Mouse (Mus musculus): ENCODE measurements around the gene Cacng4. TPM values are rescaled to one million over a fixed set of nuclear protein-coding genes. Genes with fewer than 3 reads are reported as not detected.

The Cacng4 gene
- polyA plus RNA-seq, 1 experiment from 2014 or later, result 0.99 TPM

GRCm38 (mm10) chr11:107720264-107721021 lies 73.9 kb downstream of the Cacng4 start:
- Histone ChIP-seq H3K4me1 (ENCODE audit: control insufficient read depth, insufficient read depth, low read length) (no peaks in the 10 kb centered on the region), H3K9me3 (replicated peaks; ENCODE audit: control insufficient read depth, low read length) (no peaks in the 10 kb centered on the region; the same call in 1 of the 2 replicates), H3K36me3 (ENCODE audit: control insufficient read depth, insufficient read depth, low read length) (no peaks in the 10 kb centered on the region), H3K27me3 (ENCODE audit: control insufficient read depth, insufficient read depth, low read length) (no peaks in the 10 kb centered on the region), H3K27ac (ENCODE audit: low read depth, low read length) (no peak overlapping the region), H3K9ac (ENCODE audit: low read depth, low read length) (no peak overlapping the region), H3K4me3 (ENCODE audit: low read depth, low read length) (no peak overlapping the region), H3K4me2 (no peak overlapping the region)
- 85% methylated on average over 9 of the region's 9 CpGs for WGBS (ENCODE audit: insufficient replicate concordance)
- no peak for ATAC-seq (replicated peaks; ENCODE audit: insufficient number of reproducible peaks, low FRiP score, low TSS enrichment)

- no peak within 1 kb of the TSS for H3K4me2 ChIP-seq
- no peaks in the 10 kb centered on the region for H3K27me3 ChIP-seq (ENCODE audit: control insufficient read depth, insufficient read depth, low read length)
- H3K27ac ChIP-seq (ENCODE audit: low read depth, low read length), result no peak within 1 kb of the TSS
- ATAC-seq (replicated peaks; ENCODE audit: insufficient number of reproducible peaks, low FRiP score, low TSS enrichment), result no peak
- H3K4me1 ChIP-seq (ENCODE audit: control insufficient read depth, insufficient read depth, low read length), result no peaks in the 10 kb centered on the region
- no peak within 1 kb of the TSS for H3K9ac ChIP-seq (ENCODE audit: low read depth, low read length)
- no peaks in the 10 kb centered on the region; the same call in 1 of the 2 replicates for H3K9me3 ChIP-seq (replicated peaks; ENCODE audit: control insufficient read depth, low read length)
- WGBS (ENCODE audit: insufficient replicate concordance), result 70% methylated on average over 16 of the region's 16 CpGs
- no peak within 1 kb of the TSS for H3K4me3 ChIP-seq (ENCODE audit: low read depth, low read length)
- no peaks in the 10 kb centered on the region for H3K36me3 ChIP-seq (ENCODE audit: control insufficient read depth, insufficient read depth, low read length)
Observed at GRCm38 (mm10) chr11:107716332-107716938, 77.9 kb downstream of the Cacng4 start, which contains the start of gene Cacng1. Cacng1 (minus strand) TSS chr11:107716522.

DNA sequence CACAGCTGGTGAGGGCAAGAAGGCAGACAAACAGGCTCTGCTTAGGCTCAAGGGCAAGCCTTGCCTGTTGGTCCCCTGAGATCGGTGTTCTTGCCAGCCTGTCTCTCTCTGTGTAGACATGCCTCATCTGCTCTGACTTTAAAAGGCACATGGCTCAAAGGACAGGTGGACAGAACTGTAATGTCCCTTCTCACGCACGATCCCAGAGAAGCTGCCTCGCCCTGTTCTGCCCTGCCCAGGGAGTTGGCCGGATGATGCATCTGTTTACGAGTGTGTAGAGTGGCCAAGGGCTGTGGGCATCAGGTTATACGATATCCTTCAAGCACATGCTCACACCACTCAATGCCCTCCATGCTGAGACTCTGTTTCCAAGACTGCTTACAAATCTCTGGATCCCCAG lies 80.0 kb downstream of the Cacng4 start:
- 79% methylated on average over 7 of the region's 7 CpGs for WGBS (ENCODE audit: insufficient replicate concordance)
- no peaks in the 10 kb centered on the region for H3K27me3 ChIP-seq (ENCODE audit: control insufficient read depth, insufficient read depth, low read length)
- no peaks in the 10 kb centered on the region; the same call in 1 of the 2 replicates for H3K9me3 ChIP-seq (replicated peaks; ENCODE audit: control insufficient read depth, low read length)
- no peaks in the 10 kb centered on the region for H3K4me1 ChIP-seq (ENCODE audit: control insufficient read depth, insufficient read depth, low read length)
- no peak overlapping the region for H3K27ac ChIP-seq (ENCODE audit: low read depth, low read length)
- H3K4me3 ChIP-seq (ENCODE audit: low read depth, low read length), result no peak overlapping the region
- no peak overlapping the region for H3K9ac ChIP-seq (ENCODE audit: low read depth, low read length)
- no peaks in the 10 kb centered on the region for H3K36me3 ChIP-seq (ENCODE audit: control insufficient read depth, insufficient read depth, low read length)
- ATAC-seq (replicated peaks; ENCODE audit: insufficient number of reproducible peaks, low FRiP score, low TSS enrichment), result no peak
- H3K4me2 ChIP-seq, result no peak overlapping the region

- Histone ChIP-seq H3K9me3 (replicated peaks; ENCODE audit: control insufficient read depth, low read length) (no peaks in the 10 kb centered on the region), H3K27me3 (ENCODE audit: control insufficient read depth, insufficient read depth, low read length) (no peaks in the 10 kb centered on the region), H3K4me1 (ENCODE audit: control insufficient read depth, insufficient read depth, low read length) (no peaks in the 10 kb centered on the region), H3K4me3 (ENCODE audit: low read depth, low read length) (no peak overlapping the region), H3K36me3 (ENCODE audit: control insufficient read depth, insufficient read depth, low read length) (no peaks in the 10 kb centered on the region), H3K4me2 (no peak overlapping the region), H3K9ac (ENCODE audit: low read depth, low read length) (no peak overlapping the region), H3K27ac (ENCODE audit: low read depth, low read length) (no peak overlapping the region)
- WGBS (ENCODE audit: insufficient replicate concordance), result 53% methylated on average over 3 of the region's 3 CpGs
- no peak for ATAC-seq (replicated peaks; ENCODE audit: insufficient number of reproducible peaks, low FRiP score, low TSS enrichment)
Observed at GRCm38 (mm10) chr11:107710379-107710778, 84.0 kb downstream of the Cacng4 start.

DNA sequence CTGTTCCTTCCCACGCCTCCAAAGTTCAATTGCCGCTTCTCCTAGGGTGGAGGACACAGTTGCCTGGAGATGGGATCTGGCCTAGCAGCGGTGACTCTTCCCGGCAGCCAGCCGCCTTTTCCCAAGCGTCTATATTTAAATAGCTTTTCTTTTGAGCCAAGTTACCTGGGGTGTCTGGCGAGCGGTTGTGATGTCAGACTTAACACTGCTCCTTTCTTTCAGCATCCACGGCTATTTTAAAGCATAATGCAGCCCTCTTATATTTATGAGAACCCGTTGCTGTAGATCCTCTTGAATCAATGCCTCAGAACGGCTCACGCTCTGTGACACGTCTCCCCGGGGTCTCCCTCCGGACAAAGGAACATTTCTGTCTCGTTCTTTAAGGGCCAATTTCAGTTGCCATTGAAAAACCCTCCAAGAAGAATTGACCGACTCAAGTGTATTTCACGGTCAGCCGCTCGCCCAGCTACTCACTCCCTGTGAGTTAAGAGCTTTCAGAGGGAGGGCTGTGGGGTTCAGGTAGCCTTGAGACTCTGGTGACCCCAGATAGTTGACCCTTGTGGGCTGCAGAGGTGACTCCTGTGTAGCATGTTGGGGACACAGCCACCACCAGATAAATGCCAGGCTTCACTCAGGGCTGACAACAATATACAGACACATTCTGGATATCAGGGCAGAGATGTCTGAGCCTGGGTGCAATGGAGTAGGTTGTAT lies 86.3 kb downstream of the Cacng4 start:
- H3K4me2 ChIP-seq, result no peak overlapping the region
- no peaks in the 10 kb centered on the region for H3K36me3 ChIP-seq (ENCODE audit: control insufficient read depth, insufficient read depth, low read length)
- no peak overlapping the region for H3K9ac ChIP-seq (ENCODE audit: low read depth, low read length)
- WGBS (ENCODE audit: insufficient replicate concordance), result 73% methylated on average over 20 of the region's 20 CpGs
- no peaks in the 10 kb centered on the region for H3K27me3 ChIP-seq (ENCODE audit: control insufficient read depth, insufficient read depth, low read length)
- H3K27ac ChIP-seq (ENCODE audit: low read depth, low read length), result no peak overlapping the region
- ATAC-seq (replicated peaks; ENCODE audit: insufficient number of reproducible peaks, low FRiP score, low TSS enrichment), result no peak
- H3K4me3 ChIP-seq (ENCODE audit: low read depth, low read length), result no peak overlapping the region
- no peaks in the 10 kb centered on the region; the same call in 1 of the 2 replicates for H3K4me1 ChIP-seq (ENCODE audit: control insufficient read depth, insufficient read depth, low read length)
- no peaks in the 10 kb centered on the region for H3K9me3 ChIP-seq (replicated peaks; ENCODE audit: control insufficient read depth, low read length)

DNA sequence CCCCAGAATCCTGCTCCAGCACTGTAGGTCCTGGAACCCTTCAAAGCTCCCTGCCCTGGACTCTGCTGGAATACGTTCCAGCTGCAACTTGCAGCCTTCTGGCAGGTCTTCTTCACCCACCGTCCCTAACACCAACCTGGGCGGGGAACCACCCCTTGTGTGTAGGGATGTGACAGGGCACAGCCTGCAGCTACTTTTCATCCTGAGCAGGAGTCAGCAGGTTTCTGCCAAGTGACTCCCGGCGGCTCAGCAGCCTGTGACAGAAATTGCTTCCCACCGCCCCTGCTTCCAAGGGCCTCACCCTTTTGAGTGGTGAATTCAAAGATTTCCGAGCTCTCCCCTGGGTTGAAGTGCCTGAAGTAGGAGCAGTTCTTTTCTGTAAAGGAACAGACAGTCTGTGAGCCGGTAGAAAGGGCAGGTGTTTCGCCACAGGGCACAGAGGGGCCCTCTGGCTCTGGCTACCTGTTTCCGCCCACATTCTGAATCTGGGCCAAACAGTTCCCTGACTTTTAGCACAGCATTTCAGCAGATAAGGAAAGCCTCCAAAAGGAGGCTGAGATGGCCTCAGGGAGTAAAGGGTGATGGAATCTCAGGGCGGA lies 88.8 kb downstream of the Cacng4 start:
- H3K27me3 ChIP-seq (ENCODE audit: control insufficient read depth, insufficient read depth, low read length), result no peaks in the 10 kb centered on the region
- H3K9ac ChIP-seq (ENCODE audit: low read depth, low read length), result no peak overlapping the region
- no peak for ATAC-seq (replicated peaks; ENCODE audit: insufficient number of reproducible peaks, low FRiP score, low TSS enrichment)
- no peaks in the 10 kb centered on the region for H3K9me3 ChIP-seq (replicated peaks; ENCODE audit: control insufficient read depth, low read length)
- H3K4me3 ChIP-seq (ENCODE audit: low read depth, low read length), result no peak overlapping the region
- no peak overlapping the region for H3K4me2 ChIP-seq
- no peak overlapping the region for H3K27ac ChIP-seq (ENCODE audit: low read depth, low read length)
- 65% methylated on average over 11 of the region's 11 CpGs for WGBS (ENCODE audit: insufficient replicate concordance)
- no peaks in the 10 kb centered on the region for H3K36me3 ChIP-seq (ENCODE audit: control insufficient read depth, insufficient read depth, low read length)
- no peaks in the 10 kb centered on the region; the same call in 1 of the 2 replicates for H3K4me1 ChIP-seq (ENCODE audit: control insufficient read depth, insufficient read depth, low read length)

DNA sequence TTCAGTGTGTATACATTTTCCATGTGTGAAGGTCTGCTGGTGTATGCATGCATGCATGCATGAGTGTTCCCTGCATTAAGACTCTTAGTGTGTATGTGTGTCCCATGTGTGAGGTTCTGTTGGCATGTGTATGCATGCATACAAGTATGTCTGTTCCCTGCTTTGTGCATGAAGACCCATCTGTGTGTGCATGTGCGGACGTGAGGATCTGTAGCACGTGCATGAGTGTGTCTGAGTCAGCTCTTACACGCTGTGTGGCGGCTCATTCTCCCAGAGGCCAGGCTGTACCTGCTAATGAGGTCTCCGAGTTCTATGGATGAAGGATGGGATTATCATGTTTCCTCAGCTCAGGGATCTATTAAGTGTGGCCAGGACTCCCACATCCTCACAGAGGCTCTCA lies 89.3 kb downstream of the Cacng4 start:
- Histone ChIP-seq H3K9ac (ENCODE audit: low read depth, low read length) (no peak overlapping the region), H3K4me3 (ENCODE audit: low read depth, low read length) (no peak overlapping the region), H3K4me1 (ENCODE audit: control insufficient read depth, insufficient read depth, low read length) (no peaks in the 10 kb centered on the region; the same call in 1 of the 2 replicates), H3K27ac (ENCODE audit: low read depth, low read length) (no peak overlapping the region), H3K9me3 (replicated peaks; ENCODE audit: control insufficient read depth, low read length) (no peaks in the 10 kb centered on the region), H3K27me3 (ENCODE audit: control insufficient read depth, insufficient read depth, low read length) (no peaks in the 10 kb centered on the region), H3K36me3 (ENCODE audit: control insufficient read depth, insufficient read depth, low read length) (no peaks in the 10 kb centered on the region), H3K4me2 (no peak overlapping the region)
- ATAC-seq (replicated peaks; ENCODE audit: insufficient number of reproducible peaks, low FRiP score, low TSS enrichment), result no peak
- WGBS (ENCODE audit: insufficient replicate concordance), result 80% methylated on average over 6 of the region's 6 CpGs

DNA sequence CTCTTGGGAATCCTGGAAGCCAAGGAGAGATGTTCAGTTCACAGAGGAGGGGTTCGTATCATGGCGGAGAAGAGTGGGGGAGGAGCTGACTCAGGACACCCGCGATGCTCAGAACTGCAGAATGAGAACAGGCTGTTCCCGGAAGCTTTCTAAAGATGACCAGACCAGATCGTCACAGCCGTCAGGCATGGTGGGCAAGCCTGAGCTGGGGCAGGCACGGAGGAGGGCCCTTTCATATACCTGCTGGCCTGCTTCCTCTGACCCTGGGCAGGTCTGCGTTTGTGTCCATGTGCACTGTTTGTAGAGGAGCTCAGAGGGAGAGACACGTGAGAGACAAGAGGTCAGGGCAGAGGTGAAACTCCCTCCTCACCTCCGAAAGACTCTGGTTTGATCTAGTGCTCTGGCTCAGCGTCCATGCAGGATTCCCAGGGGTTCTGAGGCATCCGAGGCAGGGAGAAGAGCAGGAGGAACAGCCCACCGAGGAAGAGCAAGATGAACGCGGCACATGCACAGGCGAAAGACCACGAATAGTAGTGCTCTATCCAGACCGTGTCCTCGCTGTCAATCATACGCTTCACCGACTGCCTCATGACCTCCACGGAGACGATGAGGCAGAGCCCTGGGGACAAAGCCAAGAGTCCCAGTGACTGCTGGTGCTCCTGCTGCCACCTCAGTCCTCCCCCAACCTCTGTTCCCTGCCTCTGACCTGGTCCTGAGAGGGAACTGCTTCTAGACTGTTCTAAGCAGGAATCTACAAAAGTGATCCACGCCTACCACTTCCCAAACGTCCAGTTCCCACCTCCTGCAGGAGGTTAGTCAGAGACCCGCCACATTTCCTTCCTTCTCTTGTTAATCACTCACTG lies 90.9 kb downstream of the Cacng4 start:
- Histone ChIP-seq H3K27me3 (ENCODE audit: control insufficient read depth, insufficient read depth, low read length) (no peaks in the 10 kb centered on the region), H3K36me3 (ENCODE audit: control insufficient read depth, insufficient read depth, low read length) (no peaks in the 10 kb centered on the region), H3K4me2 (no peak overlapping the region), H3K4me1 (ENCODE audit: control insufficient read depth, insufficient read depth, low read length) (no peaks in the 10 kb centered on the region; the same call in 1 of the 2 replicates), H3K9me3 (replicated peaks; ENCODE audit: control insufficient read depth, low read length) (no peaks in the 10 kb centered on the region), H3K9ac (ENCODE audit: low read depth, low read length) (no peak overlapping the region), H3K4me3 (ENCODE audit: low read depth, low read length) (no peak overlapping the region), H3K27ac (ENCODE audit: low read depth, low read length) (no peak overlapping the region)
- no peak for ATAC-seq (replicated peaks; ENCODE audit: insufficient number of reproducible peaks, low FRiP score, low TSS enrichment)
- 64% methylated on average over 27 of the region's 27 CpGs for WGBS (ENCODE audit: insufficient replicate concordance)

Measured in heart, embryonic 11.5 days (tissue).